Mouse (Mus musculus) megakaryocyte, embryonic 14.5 days (primary cell): Measurements from ENCODE around the gene AL732309.1. TPM values are rescaled to one million over a fixed set of nuclear protein-coding genes. Genes with fewer than 3 reads are reported as not detected.

Experiments used
- H3K27me3 ChIP-seq: replicated peaks from 2 replicates; pipeline ENCODE3; 2012; ENCODE audit warnings: inconsistent platforms
- H3K36me3 ChIP-seq: replicated peaks from 2 replicates; pipeline ENCODE3; 2012; ENCODE audit warnings: low read length, inconsistent platforms, mixed read lengths
- H3K4me1 ChIP-seq: 2 replicates; pipeline ENCODE4 v1.6.1; 2012; ENCODE audit warnings: inconsistent platforms
- H3K4me3 ChIP-seq: replicated peaks from 2 replicates; pipeline ENCODE3; 2012; ENCODE audit warnings: moderate library complexity, mild to moderate bottlenecking, inconsistent platforms
- H3K9me3 ChIP-seq: 2 replicates; pipeline ENCODE4 v1.6.1; 2012; ENCODE audit warnings: inconsistent platforms
- FLI1 ChIP-seq: IDR thresholded peaks from 2 replicates; pipeline ENCODE4 v1.6.1; 2012; ENCODE audit warnings: low read length, inconsistent platforms, mixed read lengths
- GATA1 ChIP-seq: IDR thresholded peaks from 3 replicates; pipeline ENCODE4 v1.6.1; 2012; ENCODE audit warnings: mixed read lengths, low read length, inconsistent platforms, borderline replicate concordance
- polyA plus RNA-seq: library from polyadenylated mRNA; stranded (reverse); fragments of >175 nt; gene quantifications from 2 replicates; pipeline ENCODE4 v1.2.3, GENCODE M21; 2012; ENCODE audit warnings: low replicate concordance; ENCODE audit not compliant: insufficient read depth

AL732309.1 gene
- 1.1 TPM in 1 of 2 replicates, not detected in the other for polyA plus RNA-seq

GRCm38 (mm10) chr2:25246183-25247072 lies at the start of gene AL732309.1:
TSS of gene AL732309.1 (minus strand) at chr2:25246863.
- TF ChIP-seq GATA1, result no peak
- no peak for TF ChIP-seq FLI1
- Histone ChIP-seq H3K27me3 (peaks cover 28% of the 10 kb centered on the region), H3K9me3 (no peaks in the 10 kb centered on the region), H3K4me3 (peak within 1 kb of the TSS; percentile 31), H3K4me1 (peaks cover 28% of the 10 kb centered on the region), H3K36me3 (peaks cover 74% of the 10 kb centered on the region)

DNA sequence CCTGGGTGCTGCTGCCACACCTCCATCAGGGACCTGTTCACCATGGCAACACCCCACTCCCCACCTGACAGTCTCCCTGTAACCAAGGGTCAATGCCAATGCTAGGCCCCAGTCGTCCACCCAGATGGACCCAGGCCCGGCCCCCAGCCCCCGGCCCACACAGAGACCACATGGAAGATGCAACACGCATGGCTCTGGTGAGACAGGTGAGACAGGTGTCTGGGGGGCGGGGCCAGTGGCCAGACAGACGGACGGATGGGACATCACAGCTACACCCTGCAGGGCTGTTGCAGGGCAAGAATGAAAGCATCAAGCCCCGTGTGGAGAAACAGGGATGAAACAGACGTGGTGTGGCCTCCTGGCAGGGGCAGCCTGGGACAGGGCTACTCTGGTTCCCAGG lies 47.0 kb upstream of the AL732309.1 start:
- TF ChIP-seq GATA1 (no peak), FLI1 (no peak)
- Histone ChIP-seq H3K27me3 (peaks cover 100% of the 10 kb centered on the region), H3K36me3 (no peaks in the 10 kb centered on the region)

DNA sequence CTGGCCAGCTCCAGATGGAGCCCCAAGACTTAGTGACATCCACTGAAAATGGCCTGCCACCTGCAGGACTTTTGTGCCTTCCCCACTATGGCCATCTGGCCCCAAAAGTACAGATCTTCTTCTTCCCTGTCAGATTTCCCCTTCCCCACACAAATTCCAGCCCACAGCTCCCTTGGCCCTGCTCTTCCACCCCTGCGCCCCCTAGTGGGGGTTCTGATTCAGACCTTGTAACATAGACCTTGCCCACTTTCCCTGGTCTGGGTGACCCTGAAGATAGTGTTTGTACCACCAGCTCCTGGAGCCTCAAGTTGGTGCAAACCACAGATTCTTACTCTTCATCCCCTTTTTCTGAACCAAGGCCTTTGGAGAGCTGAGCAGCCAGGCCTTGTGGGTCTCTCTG lies 46.2 kb upstream of the AL732309.1 start:
- Histone ChIP-seq H3K36me3 (no peaks in the 10 kb centered on the region), H3K4me1 (peaks cover 28% of the 10 kb centered on the region), H3K9me3 (no peaks in the 10 kb centered on the region), H3K27me3 (peaks cover 100% of the 10 kb centered on the region), H3K4me3 (no peak overlapping the region)
- TF ChIP-seq FLI1 (no peak), GATA1 (no peak)

More for the DNA sequence above, 47.0 kb upstream of the AL732309.1 start:
- Histone ChIP-seq H3K9me3 (no peaks in the 10 kb centered on the region), H3K4me3 (no peak overlapping the region), H3K4me1 (peaks cover 28% of the 10 kb centered on the region)

GRCm38 (mm10) chr2:25292054-25292544 lies 45.4 kb upstream of the AL732309.1 start:
- Histone ChIP-seq H3K36me3 (no peaks in the 10 kb centered on the region), H3K27me3 (peaks cover 99% of the 10 kb centered on the region), H3K4me3 (peak overlapping the region; percentile 76), H3K4me1 (peaks cover 32% of the 10 kb centered on the region), H3K9me3 (no peaks in the 10 kb centered on the region)
- TF ChIP-seq FLI1, result no peak
- TF ChIP-seq GATA1, result no peak

DNA sequence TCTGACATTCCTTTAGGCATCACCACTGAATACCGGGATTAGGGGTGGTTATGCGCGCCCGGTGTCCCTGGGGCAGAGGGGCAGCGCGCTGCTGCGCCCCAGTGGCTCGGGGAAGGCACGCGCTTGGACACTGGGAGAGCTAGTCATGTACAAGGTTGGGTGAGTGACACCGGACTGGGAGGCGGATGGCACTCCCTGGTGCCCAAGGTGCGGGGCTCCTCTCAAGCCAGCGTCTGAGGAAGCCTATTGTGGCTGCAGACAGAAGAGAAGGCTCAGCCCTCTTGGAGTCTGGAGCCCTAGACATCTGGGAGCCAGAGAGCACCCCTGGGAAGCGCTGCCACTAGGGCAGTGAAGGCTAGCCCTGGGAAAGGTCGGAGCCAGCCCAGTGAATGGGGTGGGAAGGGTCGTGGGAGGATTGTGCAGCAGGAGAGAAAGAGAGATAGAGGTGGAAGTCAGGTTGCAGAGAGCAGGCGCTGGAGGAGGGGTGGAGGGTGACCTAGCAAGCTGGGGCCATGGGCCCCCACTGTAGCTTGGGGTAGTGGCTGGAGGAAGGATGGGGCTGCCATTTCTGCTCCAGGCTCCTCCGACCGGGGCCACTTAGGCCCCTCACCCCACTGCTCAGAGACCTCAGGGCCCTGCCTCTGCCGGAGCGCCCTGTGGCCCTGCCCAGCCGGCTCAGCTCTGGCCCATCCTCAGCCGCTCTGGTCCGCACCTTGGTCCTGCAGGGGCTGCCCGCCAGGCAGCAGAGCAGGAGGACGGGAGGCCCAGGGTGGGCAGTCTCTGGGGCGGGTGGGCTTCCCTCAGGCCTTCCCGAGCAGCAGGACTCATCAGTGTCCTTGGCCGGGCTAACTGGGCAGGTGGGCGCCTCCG lies 44.8 kb upstream of the AL732309.1 start:
- Histone ChIP-seq H3K4me3 (no peak overlapping the region), H3K36me3 (peaks cover 3% of the 10 kb centered on the region), H3K27me3 (peaks cover 98% of the 10 kb centered on the region), H3K4me1 (peaks cover 39% of the 10 kb centered on the region), H3K9me3 (no peaks in the 10 kb centered on the region)
- TF ChIP-seq FLI1 (no peak), GATA1 (no peak)

- H3K4me3 ChIP-seq, result peak overlapping the region; percentile 59
- H3K27me3 ChIP-seq, result peaks cover 92% of the 10 kb centered on the region
- H3K4me1 ChIP-seq, result peaks cover 45% of the 10 kb centered on the region
- TF ChIP-seq FLI1 (no peak), GATA1 (no peak)
- H3K36me3 ChIP-seq, result peaks cover 10% of the 10 kb centered on the region
- no peaks in the 10 kb centered on the region for H3K9me3 ChIP-seq
Measured at GRCm38 (mm10) chr2:25290816-25291130, 44.1 kb upstream of the AL732309.1 start.

- TF ChIP-seq GATA1, result no peak
- no peak for TF ChIP-seq FLI1
- Histone ChIP-seq H3K4me1 (peaks cover 46% of the 10 kb centered on the region), H3K36me3 (peaks cover 15% of the 10 kb centered on the region), H3K27me3 (peaks cover 87% of the 10 kb centered on the region), H3K4me3 (peak overlapping the region; percentile 59), H3K9me3 (no peaks in the 10 kb centered on the region)
Measured at GRCm38 (mm10) chr2:25290101-25290815, 43.6 kb upstream of the AL732309.1 start.

- no peaks in the 10 kb centered on the region for H3K9me3 ChIP-seq
- TF ChIP-seq FLI1, result no peak
- peaks cover 46% of the 10 kb centered on the region for H3K4me1 ChIP-seq
- H3K27me3 ChIP-seq, result peaks cover 81% of the 10 kb centered on the region
- peaks cover 21% of the 10 kb centered on the region for H3K36me3 ChIP-seq
- peak within 1 kb of the TSS; percentile 59 for H3K4me3 ChIP-seq
Measured at GRCm38 (mm10) chr2:25289651-25290050, 43.0 kb upstream of the AL732309.1 start, which contains the start of gene Lrrc26. TSS of gene Lrrc26 (plus strand) at chr2:25289915.

GRCm38 (mm10) chr2:25288734-25289345 lies 42.2 kb upstream of the AL732309.1 start:
- peaks cover 73% of the 10 kb centered on the region for H3K27me3 ChIP-seq
- H3K9me3 ChIP-seq, result no peaks in the 10 kb centered on the region
- no peak overlapping the region for H3K4me3 ChIP-seq
- peaks cover 29% of the 10 kb centered on the region for H3K36me3 ChIP-seq
- TF ChIP-seq FLI1, result no peak
- TF ChIP-seq GATA1, result no peak
- H3K4me1 ChIP-seq, result peaks cover 46% of the 10 kb centered on the region
